Mouse (Mus musculus): ENCODE data around the gene Slc5a5. TPM values are rescaled to one million over a fixed set of nuclear protein-coding genes. Genes with fewer than 3 reads are reported as not detected.

The Slc5a5 gene
- polyA plus RNA-seq (2015; fragmentation: Nextera tagmentation; extraction: Ambion mirVana) = 0.20 and 0.52 TPM in 2 replicates

- WGBS = 4% methylated on average over 78 of the region's 80 CpGs
- Histone ChIP-seq H3K4me2 (replicated peaks; ENCODE audit: low read depth) (peak within 1 kb of the TSS; percentile 66), H3K36me3 (ENCODE audit: control insufficient read depth, insufficient read depth) (peaks cover 22% of the 10 kb centered on the region), H3K9me3 (ENCODE audit: control insufficient read depth) (no peaks in the 10 kb centered on the region), H3K27ac (ENCODE audit: low read depth, low read length) (no peak within 1 kb of the TSS), H3K9ac (ENCODE audit: low read depth, low read length) (no peak within 1 kb of the TSS), H3K4me1 (replicated peaks; ENCODE audit: control insufficient read depth, insufficient read depth, low read length) (0 out of 2 replicates have a peak, but pooled peaks cover 3% of the 10 kb centered on the region), H3K4me3 (ENCODE audit: low read depth, low read length) (peak within 1 kb of the TSS; percentile 34), H3K27me3 (replicated peaks; ENCODE audit: control insufficient read depth, insufficient read depth, low read length) (peaks cover 24% of the 10 kb centered on the region)
- ATAC-seq = no peak
- TF ChIP-seq CTCF (IDR thresholded peaks at IDR 0.05; ENCODE audit: low read depth) = no peak
Measured at GRCm38 (mm10) chr8:70892022-70892895, at the start of gene Slc5a5. Slc5a5 (minus strand) TSS chr8:70892757.

- WGBS = 63% methylated on average over 2 of the region's 2 CpGs
- H3K36me3 ChIP-seq (ENCODE audit: control insufficient read depth, insufficient read depth) = no peaks in the 10 kb centered on the region
- no peak overlapping the region for H3K27ac ChIP-seq (ENCODE audit: low read depth, low read length)
- H3K9me3 ChIP-seq (ENCODE audit: control insufficient read depth) = no peaks in the 10 kb centered on the region
- no peak overlapping the region for H3K9ac ChIP-seq (ENCODE audit: low read depth, low read length)
- ATAC-seq = no peak
- peak; percentile 28; the same call in 1 of the 2 replicates for TF ChIP-seq CTCF (IDR thresholded peaks at IDR 0.05; ENCODE audit: low read depth)
- no peaks in the 10 kb centered on the region for H3K4me1 ChIP-seq (replicated peaks; ENCODE audit: control insufficient read depth, insufficient read depth, low read length)
- no peak overlapping the region for H3K4me3 ChIP-seq (ENCODE audit: low read depth, low read length)
- H3K4me2 ChIP-seq (replicated peaks; ENCODE audit: low read depth) = no peak overlapping the region
- no peaks in the 10 kb centered on the region for H3K27me3 ChIP-seq (replicated peaks; ENCODE audit: control insufficient read depth, insufficient read depth, low read length)
Measured at GRCm38 (mm10) chr8:70941478-70941877, 48.9 kb upstream of the Slc5a5 start.

- Histone ChIP-seq H3K4me3 (ENCODE audit: low read depth, low read length) (no peak overlapping the region), H3K27ac (ENCODE audit: low read depth, low read length) (no peak overlapping the region), H3K4me1 (replicated peaks; ENCODE audit: control insufficient read depth, insufficient read depth, low read length) (no peaks in the 10 kb centered on the region), H3K36me3 (ENCODE audit: control insufficient read depth, insufficient read depth) (no peaks in the 10 kb centered on the region), H3K9ac (ENCODE audit: low read depth, low read length) (no peak overlapping the region), H3K27me3 (replicated peaks; ENCODE audit: control insufficient read depth, insufficient read depth, low read length) (no peaks in the 10 kb centered on the region), H3K9me3 (ENCODE audit: control insufficient read depth) (no peaks in the 10 kb centered on the region), H3K4me2 (replicated peaks; ENCODE audit: low read depth) (no peak overlapping the region)
- WGBS = 82% methylated on average over 6 of the region's 6 CpGs
- TF ChIP-seq CTCF (IDR thresholded peaks at IDR 0.05; ENCODE audit: low read depth) = no peak
- no peak for ATAC-seq
Measured at GRCm38 (mm10) chr8:70937200-70937599, 44.6 kb upstream of the Slc5a5 start.

- ATAC-seq = no peak
- H3K4me2 ChIP-seq (replicated peaks; ENCODE audit: low read depth) = no peak overlapping the region
- no peak overlapping the region for H3K9ac ChIP-seq (ENCODE audit: low read depth, low read length)
- H3K4me1 ChIP-seq (replicated peaks; ENCODE audit: control insufficient read depth, insufficient read depth, low read length) = no peaks in the 10 kb centered on the region
- TF ChIP-seq CTCF (IDR thresholded peaks at IDR 0.05; ENCODE audit: low read depth) = no peak
- H3K4me3 ChIP-seq (ENCODE audit: low read depth, low read length) = no peak overlapping the region
- H3K27ac ChIP-seq (ENCODE audit: low read depth, low read length) = no peak overlapping the region
- H3K36me3 ChIP-seq (ENCODE audit: control insufficient read depth, insufficient read depth) = no peaks in the 10 kb centered on the region
- no peaks in the 10 kb centered on the region for H3K27me3 ChIP-seq (replicated peaks; ENCODE audit: control insufficient read depth, insufficient read depth, low read length)
- no peaks in the 10 kb centered on the region for H3K9me3 ChIP-seq (ENCODE audit: control insufficient read depth)
- WGBS = 39% methylated on average over 7 of the region's 7 CpGs
Measured at GRCm38 (mm10) chr8:70934786-70935185, 42.2 kb upstream of the Slc5a5 start.

GRCm38 (mm10) chr8:70933036-70933435, 40.5 kb upstream of the Slc5a5 start:
- Histone ChIP-seq H3K4me1 (replicated peaks; ENCODE audit: control insufficient read depth, insufficient read depth, low read length) (no peaks in the 10 kb centered on the region), H3K27ac (ENCODE audit: low read depth, low read length) (no peak overlapping the region), H3K27me3 (replicated peaks; ENCODE audit: control insufficient read depth, insufficient read depth, low read length) (no peaks in the 10 kb centered on the region), H3K4me2 (replicated peaks; ENCODE audit: low read depth) (no peak overlapping the region), H3K4me3 (ENCODE audit: low read depth, low read length) (no peak overlapping the region), H3K9me3 (ENCODE audit: control insufficient read depth) (no peaks in the 10 kb centered on the region), H3K9ac (ENCODE audit: low read depth, low read length) (no peak overlapping the region), H3K36me3 (ENCODE audit: control insufficient read depth, insufficient read depth) (no peaks in the 10 kb centered on the region)
- no peak for TF ChIP-seq CTCF (IDR thresholded peaks at IDR 0.05; ENCODE audit: low read depth)
- ATAC-seq = no peak
- WGBS = 72% methylated on average over 4 of the region's 4 CpGs

- no peak for ATAC-seq
- WGBS = 93% methylated on average over 11 of the region's 11 CpGs
- H3K36me3 ChIP-seq (ENCODE audit: control insufficient read depth, insufficient read depth) = no peaks in the 10 kb centered on the region
- no peaks in the 10 kb centered on the region for H3K9me3 ChIP-seq (ENCODE audit: control insufficient read depth)
- no peak overlapping the region for H3K9ac ChIP-seq (ENCODE audit: low read depth, low read length)
- no peaks in the 10 kb centered on the region for H3K27me3 ChIP-seq (replicated peaks; ENCODE audit: control insufficient read depth, insufficient read depth, low read length)
- no peak overlapping the region for H3K4me2 ChIP-seq (replicated peaks; ENCODE audit: low read depth)
- no peak for TF ChIP-seq CTCF (IDR thresholded peaks at IDR 0.05; ENCODE audit: low read depth)
- no peak overlapping the region for H3K27ac ChIP-seq (ENCODE audit: low read depth, low read length)
- no peak overlapping the region for H3K4me3 ChIP-seq (ENCODE audit: low read depth, low read length)
- H3K4me1 ChIP-seq (replicated peaks; ENCODE audit: control insufficient read depth, insufficient read depth, low read length) = no peaks in the 10 kb centered on the region
Measured at GRCm38 (mm10) chr8:70931731-70932130, 39.2 kb upstream of the Slc5a5 start.

Measured in intestine, postnatal 0 days (tissue).